Mouse (Mus musculus) megakaryocyte-erythroid progenitor cell, adult 5 weeks (primary cell): Measurements from ENCODE around the gene Ifnlr1. TPM values are rescaled to one million over a fixed set of nuclear protein-coding genes. Genes with fewer than 3 reads are reported as not detected.

Experiments
- polyA plus RNA-seq: library from polyadenylated mRNA; stranded (reverse); fragments of >175 nt; gene quantifications from 2 replicates; pipeline ENCODE4 v1.2.3, GENCODE M21; 2012

Gene Ifnlr1
- 0.24 and 0.25 TPM in 2 replicates for polyA plus RNA-seq

DNA sequence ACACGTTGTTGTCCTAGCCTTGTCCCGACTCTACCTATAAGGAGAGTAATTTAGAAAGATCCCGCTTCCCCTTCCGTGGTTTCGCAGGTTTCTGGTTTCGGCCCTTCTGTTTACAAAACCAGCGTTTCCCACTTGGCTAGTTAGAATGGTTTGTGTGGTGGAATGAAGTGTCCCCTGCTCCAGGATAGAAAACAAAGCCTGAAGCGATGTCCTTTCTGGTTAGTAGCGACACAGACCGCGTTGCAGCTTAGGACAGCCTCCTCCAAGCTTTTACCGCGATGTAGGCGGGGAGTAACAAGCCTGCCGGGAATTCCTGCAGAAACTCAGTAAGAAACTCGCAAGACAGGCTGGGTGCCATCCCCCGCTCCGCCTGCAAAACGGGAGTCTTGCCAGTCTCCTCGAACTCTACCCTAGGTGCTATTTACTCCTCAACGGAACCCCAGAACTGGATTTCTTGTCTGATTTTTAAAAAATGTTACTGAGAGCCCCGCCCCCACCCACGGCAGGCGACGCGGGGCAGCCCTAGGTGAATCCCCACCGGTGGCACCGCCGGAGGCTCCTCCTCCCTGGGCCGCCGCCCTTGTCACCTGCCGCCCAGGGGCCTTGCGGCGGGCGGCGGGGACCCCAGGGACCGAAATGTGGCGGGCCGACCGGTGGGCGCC, at the start of gene Ifnlr1:
TSS of gene Ifnlr1 (plus strand) at position 382 of the 662 bp plus-strand sequence.

DNA sequence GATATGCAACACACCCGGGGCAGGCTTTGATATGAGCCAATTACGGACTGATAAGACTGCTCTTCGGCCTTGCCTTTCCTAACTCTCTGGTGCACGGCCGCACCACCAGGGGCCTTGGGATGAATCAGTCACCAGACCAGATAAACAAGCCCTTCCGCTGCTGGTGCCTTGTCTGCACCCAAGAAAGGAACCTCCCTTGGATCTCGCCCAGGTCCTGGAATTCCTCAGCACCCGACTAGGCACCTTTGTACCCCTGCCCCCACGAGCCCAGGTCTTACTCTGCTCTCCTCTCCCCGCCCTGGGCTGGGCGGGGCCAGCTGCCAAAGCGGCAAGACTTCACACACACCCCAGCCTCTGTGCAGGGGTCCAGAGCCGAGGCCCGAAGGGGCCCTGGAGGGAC, 41.7 kb downstream of the Ifnlr1 start, which contains the start of gene Il22ra1:
TSS of gene Il22ra1 (plus strand) at position 356 of the 400 bp plus-strand sequence.

Other genes with a start within 250 kb of the Ifnlr1 start
- 0.21 and 0.25 TPM in 2 replicates for gene Stpg1, start 191.5 kb upstream of the Ifnlr1 start, polyA plus RNA-seq
- gene Nipal3, start 191.2 kb upstream of the Ifnlr1 start, polyA plus RNA-seq = 27.8 and 31.4 TPM in 2 replicates
- not detected in 2 replicates for gene Grhl3, start 112.7 kb upstream of the Ifnlr1 start, polyA plus RNA-seq
- gene Il22ra1, start 41.9 kb downstream of the Ifnlr1 start, polyA plus RNA-seq = not detected in 2 replicates
- not detected in 2 replicates for gene Myom3, start 73.4 kb downstream of the Ifnlr1 start, polyA plus RNA-seq
- 244 and 246 TPM in 2 replicates for gene Srsf10, start 169.5 kb downstream of the Ifnlr1 start, polyA plus RNA-seq
- 7.2 and 9.6 TPM in 2 replicates for gene Pnrc2, start 187.6 kb downstream of the Ifnlr1 start, polyA plus RNA-seq
- gene Cnr2, start 209.1 kb downstream of the Ifnlr1 start, polyA plus RNA-seq = 3.6 and 3.9 TPM in 2 replicates
- gene Fuca1, start 234.4 kb downstream of the Ifnlr1 start, polyA plus RNA-seq = 16.8 and 19.1 TPM in 2 replicates